Mouse (Mus musculus) frontal cortex, adult (tissue): Measurements from ENCODE around the gene Dazap2.

Source experiments
- ATAC-seq: cut with Nextera tagmentation; 2 replicates; pipeline ENCODE4 v1.9.2; 2017; ENCODE audit warnings: mild to moderate bottlenecking, moderate library complexity, mixed read lengths; ENCODE audit not compliant: low TSS enrichment

The Dazap2 gene

DNA sequence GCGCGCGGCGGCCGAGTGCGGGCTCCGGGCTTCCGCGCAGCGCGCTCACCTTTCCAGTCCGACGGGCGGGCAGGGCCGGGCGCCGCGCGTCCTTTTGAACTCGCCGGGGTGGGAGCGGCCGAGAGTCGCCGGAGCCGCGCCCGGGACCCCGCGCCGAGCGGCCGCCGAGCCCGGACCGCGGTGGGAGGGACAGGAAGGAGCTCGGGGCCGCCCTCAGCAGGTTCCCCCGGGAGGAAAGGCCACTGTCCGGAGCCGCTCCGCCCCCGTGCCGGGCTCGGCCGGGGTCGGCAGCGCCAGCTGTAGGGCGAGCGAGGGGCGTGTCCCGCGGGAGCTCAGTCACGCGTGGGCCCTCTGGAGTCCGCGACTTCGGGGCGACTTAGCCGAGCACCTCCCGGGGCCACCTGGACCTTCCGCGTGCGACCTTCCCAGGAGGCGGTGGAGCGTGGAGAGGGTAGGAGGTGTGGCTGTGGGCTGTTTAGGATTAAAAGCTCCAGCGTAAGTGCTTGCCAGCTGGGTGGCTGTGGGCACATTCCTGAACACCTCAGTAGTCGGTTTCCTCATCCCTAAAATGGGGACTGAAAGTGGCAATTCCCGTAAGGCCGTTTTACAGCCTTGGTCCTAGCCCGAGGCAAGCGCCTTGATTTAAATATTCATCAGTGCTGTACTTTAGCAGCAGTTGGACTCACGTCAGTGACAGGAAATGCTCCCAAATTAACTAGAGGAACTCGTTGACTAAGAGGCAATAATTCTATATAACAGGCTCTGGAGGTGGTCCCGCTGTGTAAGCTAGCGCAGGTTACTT, 21.8 kb downstream of the Dazap2 start, which contains the start of gene Smagp:
TSS of gene Smagp (minus strand) at position 241 of the 802 bp plus-strand sequence.
- ATAC-seq, result no peak

DNA sequence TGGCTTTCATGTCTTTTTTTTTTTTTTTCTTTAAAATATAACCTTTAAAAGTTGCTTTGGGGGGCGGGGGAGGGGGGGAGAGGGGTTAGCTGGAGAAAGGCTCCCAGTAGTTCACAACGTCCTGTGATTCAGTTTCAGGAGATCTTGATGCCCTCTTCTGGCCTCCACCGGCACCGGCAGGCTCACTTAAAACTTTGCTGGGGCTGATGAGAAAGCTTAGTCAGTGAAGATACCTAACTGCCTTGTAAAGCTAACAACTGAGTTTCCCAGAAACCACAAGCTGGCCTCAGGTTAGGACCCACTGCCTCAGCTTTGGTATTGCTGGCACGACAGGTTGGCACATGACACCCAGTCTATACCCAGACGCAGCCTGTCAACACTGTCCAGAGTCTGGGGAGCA, 22.5 kb downstream of the Dazap2 start:
- ATAC-seq, result no peak

DNA sequence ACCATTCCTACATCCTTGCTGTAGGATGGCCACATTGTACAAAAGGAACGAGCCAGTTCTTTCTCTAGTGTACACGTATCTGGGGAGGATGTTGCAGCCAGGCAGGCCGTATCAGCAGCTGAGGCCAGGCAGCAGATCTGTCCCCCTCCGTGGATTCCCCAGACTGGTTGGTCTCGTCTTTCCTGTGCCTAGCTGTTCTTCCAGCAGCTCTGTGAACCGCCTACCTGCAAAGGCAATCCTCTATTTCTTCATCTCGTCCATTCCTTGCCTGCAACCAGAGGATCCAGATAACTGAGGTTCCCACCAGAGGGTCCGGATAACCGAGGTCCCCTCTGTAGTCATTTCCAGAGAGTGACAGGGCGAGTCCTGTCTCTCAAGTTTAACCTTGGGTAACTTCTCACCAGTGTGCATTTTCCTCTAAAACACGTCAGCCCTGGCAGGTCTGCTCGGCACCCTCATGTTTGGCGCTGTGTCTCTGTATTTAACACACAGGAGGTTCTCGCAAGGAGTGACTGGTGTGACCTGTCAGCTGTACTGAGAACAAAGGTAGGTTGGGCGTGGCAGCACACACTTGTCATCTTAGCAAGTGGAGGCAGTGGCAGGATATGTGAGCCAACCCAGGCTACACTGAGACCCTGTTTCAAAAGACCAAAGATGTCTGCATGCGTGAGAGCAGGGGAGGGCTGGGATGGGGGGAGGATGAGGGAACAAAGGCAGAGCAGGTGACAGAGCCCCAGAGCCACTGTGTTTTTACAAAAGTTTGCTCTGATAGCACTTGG, 25.0 kb downstream of the Dazap2 start:
- no peak for ATAC-seq

DNA sequence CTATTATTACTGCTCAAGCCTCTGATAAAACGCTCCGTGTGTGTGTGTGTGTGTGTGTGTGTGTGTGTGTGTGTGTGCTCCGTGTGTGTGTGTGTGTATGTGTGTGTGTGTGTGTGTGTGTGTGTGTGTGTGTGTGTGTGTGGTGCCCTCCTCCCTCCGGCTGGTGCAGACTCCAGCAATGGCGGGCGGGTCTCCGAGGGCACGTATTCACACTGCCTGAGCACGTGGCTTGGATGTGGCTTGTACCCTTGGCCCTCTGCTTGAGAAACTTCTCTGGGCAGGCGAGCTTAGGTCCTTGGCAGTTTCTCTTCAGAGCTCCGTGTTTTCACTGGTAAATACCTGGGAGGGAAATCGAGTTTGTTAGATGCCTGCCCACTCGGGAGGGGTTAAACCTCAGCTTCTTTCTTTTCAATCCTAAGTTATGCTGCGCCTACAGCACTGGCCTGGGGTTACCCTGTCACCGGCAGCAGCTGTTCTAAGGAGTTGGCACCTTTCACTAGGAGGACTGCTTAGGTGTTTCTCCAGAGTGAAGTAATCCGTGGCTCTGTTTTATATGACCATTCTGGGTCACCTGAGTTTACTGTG, 26.2 kb downstream of the Dazap2 start:
- ATAC-seq, result no peak

DNA sequence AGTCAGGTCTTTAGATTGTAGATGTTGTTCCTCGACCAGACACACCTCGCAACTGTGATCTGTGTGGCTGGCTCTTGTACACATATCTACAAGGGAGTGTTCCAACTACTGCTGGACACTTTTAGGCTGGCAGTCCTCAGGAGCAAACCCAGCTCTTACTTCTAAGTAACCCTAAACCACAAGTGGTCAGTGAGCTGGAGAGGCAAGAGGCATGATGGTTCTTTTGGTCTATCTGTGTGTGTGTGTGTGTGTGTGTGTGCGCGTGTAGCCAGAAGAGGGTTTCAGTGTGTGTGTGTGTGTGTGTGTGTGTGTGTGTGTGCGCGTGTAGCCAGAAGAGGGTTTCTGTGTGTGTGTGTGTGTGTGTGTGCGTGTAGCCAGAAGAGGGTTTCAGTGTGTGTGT, 27.3 kb downstream of the Dazap2 start:
- ATAC-seq, result no peak

DNA sequence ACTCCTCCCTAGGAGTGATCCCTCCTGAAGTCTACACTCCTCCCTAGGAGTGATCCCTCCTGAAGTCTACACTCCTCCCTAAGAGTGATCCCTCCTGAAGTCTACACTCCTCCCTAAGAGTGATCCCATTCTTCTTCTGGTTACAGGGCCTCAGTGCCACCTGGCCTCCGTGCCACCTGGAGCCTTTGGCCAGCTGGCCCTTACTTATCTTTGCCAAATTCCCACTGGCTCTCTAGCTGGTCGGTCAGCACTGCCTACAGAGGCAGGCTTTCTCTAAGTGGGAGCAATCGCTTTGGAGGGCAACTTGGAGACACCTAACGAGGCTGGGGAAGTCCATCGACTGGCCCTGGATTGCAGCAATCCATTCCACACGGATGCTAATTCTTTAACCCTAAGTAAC, 31.0 kb downstream of the Dazap2 start:
- ATAC-seq, result no peak

DNA sequence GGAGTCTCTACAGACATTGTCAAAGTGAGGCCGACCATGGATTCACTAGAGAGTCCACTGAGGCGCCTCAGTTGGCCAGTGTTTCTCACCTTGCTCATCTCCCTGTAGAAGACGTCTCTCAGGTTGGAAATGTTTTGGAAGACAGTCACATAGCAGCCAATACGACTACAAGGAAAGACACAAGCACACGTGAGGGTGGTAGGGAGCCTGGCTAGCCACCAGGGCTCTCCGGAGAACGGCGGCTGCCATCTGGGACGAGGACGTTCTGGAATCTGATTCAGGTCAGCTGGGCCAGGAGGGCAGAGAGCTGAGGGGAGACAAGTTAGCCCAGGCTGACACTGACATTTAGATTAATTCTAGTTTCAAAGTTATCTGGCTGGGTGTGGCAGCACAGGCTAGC, 35.0 kb downstream of the Dazap2 start:
- no peak for ATAC-seq

DNA sequence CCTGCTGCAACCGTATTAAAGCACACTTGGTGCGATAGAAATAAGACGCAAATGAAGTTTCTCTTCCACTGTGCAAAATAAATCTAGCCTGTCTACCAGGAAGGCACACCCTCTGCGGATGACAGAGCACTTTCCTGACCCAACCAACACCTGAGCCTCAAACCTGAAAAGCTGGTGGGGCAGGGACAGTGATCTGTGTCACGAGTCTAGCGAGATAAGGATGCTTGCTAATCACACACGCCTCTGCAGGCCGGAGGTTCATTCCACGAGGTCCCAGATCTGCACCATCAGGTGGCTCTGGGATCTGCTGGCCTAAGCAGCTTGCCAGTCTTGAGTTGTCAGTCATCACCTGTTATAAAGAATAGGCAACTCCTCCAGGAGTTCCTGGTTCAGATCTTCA, 36.5 kb downstream of the Dazap2 start:
- ATAC-seq, result no peak

DNA sequence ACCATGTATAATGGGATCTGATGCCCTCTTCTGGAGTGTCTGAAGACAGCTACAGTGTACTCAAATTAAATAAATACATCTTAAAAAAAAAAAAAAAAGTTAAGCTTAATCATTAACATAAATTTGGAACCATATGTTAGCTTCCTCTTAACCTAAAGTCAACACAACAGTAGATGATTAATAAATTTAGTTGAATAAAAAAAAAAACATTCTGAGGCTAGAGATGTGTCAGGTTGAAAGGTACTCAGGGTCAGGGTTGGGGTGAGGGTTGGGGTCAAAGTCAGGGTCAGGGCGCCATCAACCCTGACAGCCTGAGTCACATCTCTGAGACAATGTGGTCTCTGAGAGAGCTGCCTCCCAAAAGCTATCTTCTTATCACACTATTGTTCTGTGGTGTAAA, 39.1 kb downstream of the Dazap2 start:
- ATAC-seq, result no peak

DNA sequence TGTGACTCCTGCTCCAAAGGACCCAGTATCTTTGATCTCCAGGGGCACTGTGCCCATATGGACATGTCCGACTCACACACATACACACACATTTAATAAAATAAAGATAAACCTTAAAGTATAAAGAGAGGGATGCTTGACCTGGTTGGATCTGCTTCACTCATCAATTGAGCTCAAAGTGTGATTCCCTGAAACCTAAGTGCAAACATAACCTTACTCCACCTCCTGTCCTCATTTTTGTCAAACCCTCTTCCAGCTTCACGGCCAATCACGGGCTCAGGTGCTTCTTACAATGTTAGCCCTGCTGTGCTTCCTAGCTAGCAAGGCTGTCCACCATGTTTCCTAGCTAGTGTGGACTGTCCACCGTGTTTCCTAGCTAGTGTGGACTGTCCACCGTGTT, 40.1 kb downstream of the Dazap2 start:
- no peak for ATAC-seq

DNA sequence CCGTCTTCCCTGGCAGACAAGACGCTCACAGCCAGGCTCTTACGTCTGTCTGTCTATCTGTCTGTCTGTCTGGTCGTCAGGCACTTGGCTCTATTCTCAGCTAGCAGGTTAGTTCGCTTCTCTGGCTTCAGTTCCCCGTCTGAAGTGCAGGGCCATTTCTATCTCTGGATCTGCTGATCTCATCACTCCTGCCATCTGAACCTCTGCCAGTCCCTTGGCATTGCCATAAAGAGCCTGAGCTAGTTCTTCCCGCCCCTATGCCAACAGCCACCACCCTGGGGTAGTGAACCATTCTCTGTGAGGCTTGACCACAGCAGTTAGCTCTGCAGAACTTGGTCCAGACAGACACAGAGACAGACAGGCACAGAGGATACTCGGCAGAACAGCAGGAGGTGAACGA, 45.2 kb downstream of the Dazap2 start:
- ATAC-seq, result no peak; the same call in 1 of the 2 replicates

DNA sequence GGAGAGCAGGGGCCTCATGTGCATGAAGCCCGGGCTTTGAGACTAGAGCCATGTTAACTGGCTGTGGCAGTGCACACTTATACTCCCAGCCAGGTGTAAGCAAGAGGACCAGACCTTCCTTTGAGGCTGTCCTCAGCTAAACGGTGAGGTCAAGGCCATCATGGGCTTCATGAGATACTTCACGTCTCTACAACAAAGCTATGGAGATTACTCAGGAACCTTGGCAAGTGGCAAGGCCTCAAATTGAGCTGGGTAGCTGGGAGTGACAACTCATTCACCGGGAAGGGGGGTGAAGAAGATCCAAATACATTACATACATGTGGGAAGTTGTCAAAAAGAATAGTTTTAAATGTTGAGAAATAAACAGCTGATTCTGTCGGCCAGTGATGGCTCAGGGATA, 45.7 kb downstream of the Dazap2 start:
- ATAC-seq, result no peak

DNA sequence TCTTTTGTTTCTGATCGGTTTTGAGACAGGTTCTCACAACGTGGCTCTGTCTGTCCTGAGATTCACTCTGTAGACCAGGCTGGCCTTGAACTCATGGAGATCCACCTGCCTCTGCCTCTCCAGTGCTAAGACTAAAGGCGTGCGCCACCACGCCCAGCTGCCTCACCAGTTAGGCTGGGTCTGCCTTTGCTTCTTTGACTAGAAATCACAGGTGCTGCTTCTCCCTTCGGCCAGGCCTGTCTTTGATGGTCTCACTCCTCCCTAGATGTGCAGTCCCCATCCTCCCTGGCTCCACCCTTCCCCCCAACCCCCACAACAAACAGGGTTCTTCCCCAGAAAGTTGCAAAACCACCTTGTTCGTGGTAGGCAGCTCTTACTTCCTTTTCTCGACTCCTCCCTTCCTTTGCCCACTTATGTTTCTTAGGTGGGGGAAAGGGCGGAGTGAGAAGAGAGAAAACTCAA, 49.7 kb downstream of the Dazap2 start:
- no peak for ATAC-seq

DNA sequence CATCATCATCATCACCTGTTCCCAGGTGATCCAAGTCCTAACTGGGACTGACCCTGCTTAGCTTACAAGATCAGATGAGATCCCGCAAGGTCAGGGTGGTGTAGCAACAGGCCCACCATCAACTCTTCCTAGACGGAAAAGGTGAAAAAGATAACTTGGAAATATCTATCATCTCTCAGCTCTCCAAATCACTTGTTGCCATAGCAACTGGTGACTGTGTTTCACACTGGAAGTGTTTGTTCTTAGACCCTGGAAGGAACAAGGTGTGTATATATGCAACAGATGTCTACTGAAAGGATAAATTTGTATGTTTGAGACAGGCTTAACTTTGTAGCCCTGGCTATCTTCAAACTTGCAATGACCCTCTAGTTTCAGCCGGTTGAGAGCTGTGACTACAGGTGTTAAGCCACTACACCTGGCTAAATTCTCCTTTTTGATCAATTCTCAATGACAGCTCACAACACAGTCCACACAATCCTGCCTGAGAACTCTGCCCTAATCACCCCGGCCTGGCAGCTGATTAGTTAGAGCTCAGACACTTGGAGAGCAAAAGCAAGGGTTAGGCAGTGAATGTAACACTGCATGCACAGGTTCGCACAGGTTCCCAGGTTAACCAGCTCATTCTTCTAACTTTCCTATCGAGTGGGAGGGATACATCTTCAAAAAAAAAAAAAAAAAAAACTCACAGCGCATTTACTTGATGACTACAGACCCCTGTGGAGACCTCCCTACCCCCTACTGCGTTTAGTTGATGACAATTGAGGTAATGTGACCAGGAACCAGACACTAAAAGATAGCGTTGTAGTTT, 50.5 kb downstream of the Dazap2 start:
- ATAC-seq, result no peak

DNA sequence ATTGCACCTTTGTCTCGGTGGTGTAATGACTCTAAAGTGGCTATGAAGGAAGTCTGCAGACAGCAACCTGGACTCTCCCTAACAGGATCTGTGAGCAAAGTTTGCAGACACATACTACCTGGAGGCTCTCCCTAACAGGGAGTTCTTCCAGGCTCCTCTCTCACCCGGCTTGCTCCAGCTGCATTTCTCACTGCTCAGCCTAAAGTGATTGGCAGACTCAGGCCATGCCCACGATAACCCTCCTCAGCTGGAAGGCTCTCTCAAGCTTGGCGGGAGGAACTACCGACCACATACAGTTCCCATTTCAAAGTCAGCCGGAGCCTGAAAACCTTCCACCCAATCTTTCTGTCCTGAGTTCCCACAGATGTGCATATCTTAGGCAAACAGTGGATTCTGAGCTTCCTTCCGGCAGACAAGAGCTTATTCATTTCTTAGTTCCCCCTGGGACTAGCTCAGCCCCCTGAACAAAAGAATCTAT, 51.1 kb downstream of the Dazap2 start:
- no peak for ATAC-seq

DNA sequence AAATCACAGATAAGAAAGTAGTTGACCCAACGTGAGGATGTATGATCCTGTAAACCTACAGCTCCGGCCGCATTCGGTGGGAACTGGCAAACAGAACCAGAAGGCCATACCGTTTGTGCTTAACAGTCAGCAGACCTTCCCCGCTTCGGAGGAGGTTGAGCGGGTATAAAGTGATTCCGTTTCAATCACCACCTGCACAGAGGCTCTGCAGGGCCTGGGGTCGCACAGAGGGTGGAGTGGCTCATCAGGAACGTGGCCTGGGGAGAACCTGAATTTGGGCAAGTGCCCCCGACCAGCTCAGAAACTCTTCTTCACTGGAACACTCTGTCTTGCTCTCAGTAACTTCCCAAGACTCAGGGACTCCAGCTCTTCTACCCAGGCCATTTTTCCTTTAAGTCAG, 51.7 kb downstream of the Dazap2 start:
- no peak for ATAC-seq

DNA sequence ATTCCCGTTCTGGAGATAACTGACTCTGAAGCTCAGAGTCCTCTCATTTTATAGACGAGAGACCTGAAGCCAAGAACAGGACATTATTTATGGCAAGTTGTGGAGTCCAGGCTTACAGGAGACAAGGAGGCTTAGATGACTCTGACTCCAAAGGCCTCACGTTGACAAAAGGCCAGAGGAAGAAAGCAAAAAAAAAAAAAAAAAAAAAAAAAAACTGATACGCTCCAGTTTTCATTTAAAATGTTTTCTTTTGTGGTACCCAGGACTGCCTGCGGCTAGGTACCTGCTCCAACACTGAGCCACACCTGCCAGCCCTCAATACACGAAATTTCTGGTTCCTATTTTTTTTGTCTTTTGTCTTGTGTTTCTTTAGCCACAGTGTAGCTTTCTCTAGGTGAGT, 52.3 kb downstream of the Dazap2 start:
- ATAC-seq, result no peak

DNA sequence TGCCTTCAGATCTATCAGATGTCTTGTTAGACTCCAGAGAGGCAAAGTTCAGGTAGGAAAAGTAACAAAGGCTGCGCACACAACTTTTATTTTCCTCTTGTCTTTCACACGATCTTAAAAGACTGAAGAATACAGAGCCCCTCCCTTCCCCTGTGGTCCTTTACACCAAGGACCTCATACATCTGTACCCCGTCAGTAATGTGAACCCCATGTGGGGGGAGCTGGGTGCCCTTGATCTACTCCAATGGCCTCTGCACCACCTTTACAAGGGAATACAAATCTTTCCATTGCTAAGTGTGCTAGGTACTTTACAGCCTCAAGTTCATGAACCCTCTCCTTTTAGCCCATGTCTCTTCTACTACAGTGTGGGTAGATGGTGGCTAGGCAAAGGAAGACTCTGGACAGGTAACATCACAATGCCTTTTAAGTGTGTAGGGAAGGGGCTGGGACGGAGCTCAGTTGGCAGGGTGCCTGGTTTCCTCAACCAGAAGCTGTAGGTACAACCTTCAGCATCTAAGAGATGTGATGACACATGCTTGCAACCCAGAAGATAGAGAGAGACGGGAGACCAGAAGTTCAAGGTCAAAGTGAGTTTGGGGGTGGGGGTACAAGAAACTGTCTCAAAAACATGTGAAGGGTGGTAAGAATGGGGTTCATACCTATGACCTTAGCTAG, 52.9 kb downstream of the Dazap2 start:
- ATAC-seq, result no peak

DNA sequence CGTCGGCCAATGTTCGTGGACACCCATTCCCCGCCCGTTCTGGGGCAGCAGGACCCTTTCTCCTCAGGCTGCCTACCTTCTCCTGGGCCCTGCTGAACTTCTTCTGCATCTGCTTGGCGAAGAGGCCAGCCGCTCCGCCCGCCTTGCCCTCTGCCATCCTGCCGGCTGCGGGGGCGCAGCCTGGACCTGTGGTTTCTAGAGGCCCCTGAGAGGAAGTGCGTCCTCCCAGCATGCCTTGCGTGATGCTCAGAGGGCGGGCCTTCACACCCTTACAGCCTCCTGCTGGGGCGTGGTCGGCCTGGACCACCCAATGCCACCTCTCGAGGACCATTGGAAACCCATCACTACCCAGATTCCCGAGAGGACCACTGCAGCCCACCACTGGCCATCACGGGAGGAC, 54.2 kb downstream of the Dazap2 start, which contains the start of gene Bin2:
TSS of gene Bin2 (minus strand) at position 217 of the 400 bp plus-strand sequence.
- ATAC-seq, result no peak

DNA sequence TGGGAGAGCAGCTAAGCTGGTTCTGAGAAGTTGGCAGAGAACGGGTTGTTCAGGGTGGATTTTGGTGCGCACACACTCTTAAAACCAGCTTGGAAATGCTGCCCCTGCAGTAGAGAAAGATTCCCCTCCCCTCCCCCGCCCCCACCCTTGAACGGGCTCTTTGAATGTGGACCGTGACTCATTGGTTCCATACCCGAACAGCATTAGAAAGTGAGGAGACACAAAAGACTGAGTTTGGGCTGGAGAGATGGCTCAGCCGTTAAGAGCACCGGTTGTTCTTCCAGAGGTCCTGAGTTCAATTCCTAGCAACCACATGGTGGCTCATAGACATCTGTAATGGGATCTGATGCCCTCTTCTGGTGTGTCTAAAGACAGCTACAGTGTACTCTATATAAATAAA, 54.9 kb downstream of the Dazap2 start:
- ATAC-seq, result no peak
